Mouse (Mus musculus) CH12.LX (cell line): Measurements from ENCODE around the gene Prr12. TPM values are rescaled to one million over a fixed set of nuclear protein-coding genes. Genes with fewer than 3 reads are reported as not detected.

ENCODE experiments used
- DNase-seq: peaks from one replicate; pipeline ENCODE4 v3.0.0-alpha.2; 2013; ENCODE audit errors: extremely low read depth
- H3K27ac ChIP-seq: 2 replicates; pipeline ENCODE4 v1.5.1; 2012; ENCODE audit warnings: low read depth, mild to moderate bottlenecking, control low read depth, moderate library complexity; ENCODE audit not compliant: insufficient read depth
- H3K27me3 ChIP-seq: replicated peaks from 2 replicates; pipeline ENCODE3; 2012; ENCODE audit warnings: inconsistent platforms
- H3K36me3 ChIP-seq, 2 experiments: replicated peaks in 1 of 2; 2 replicates each; pipeline versions ENCODE3 to v1.6.1; 2012; ENCODE audit warnings: inconsistent platforms in 1 of 2, low read length in 1 of 2, mild to moderate bottlenecking in 1 of 2, mixed read lengths in 1 of 2, moderate library complexity in 1 of 2; ENCODE audit not compliant: control insufficient read depth in 1 of 2, insufficient read depth in 1 of 2
- H3K4me1 ChIP-seq, 2 experiments: 2 replicates each; pipeline ENCODE4 v1.6.1; 2012; ENCODE audit warnings: inconsistent platforms in 1 of 2, moderate library complexity in 1 of 2; ENCODE audit not compliant: insufficient read depth in 2 of 2, control insufficient read depth in 1 of 2
- H3K4me2 ChIP-seq: 2 replicates; pipeline ENCODE4 v1.6.1; 2012; ENCODE audit warnings: low read depth, mild to moderate bottlenecking, control low read depth; ENCODE audit not compliant: poor library complexity, insufficient read depth, severe bottlenecking
- H3K4me3 ChIP-seq, 3 experiments: fragments of 150-350 bp in 1 of 3; sonication (generic) in 1 of 3; replicated peaks in 1 of 3; 2 replicates each; pipeline versions ENCODE3 to v1.5.1; 2011 to 2012; ENCODE audit warnings: low read depth in 2 of 3, low read length in 2 of 3, mild to moderate bottlenecking in 2 of 3, moderate library complexity in 2 of 3, control low read depth in 1 of 3, improper control_type of control experiment in 1 of 3, inconsistent platforms in 1 of 3, mixed read lengths in 1 of 3; ENCODE audit not compliant: poor library complexity in 1 of 3
- H3K79me2 ChIP-seq: replicated peaks from 2 replicates; pipeline ENCODE4 v1.6.1; 2012; ENCODE audit warnings: mild to moderate bottlenecking, moderate library complexity; ENCODE audit not compliant: control insufficient read depth, poor library complexity, insufficient read depth, severe bottlenecking; ENCODE audit errors: extremely low read depth
- H3K9ac ChIP-seq: 2 replicates; pipeline ENCODE4 v1.6.1; 2012; ENCODE audit warnings: low read depth, mild to moderate bottlenecking, control low read depth, moderate library complexity; ENCODE audit not compliant: insufficient read depth
- H3K9me3 ChIP-seq: replicated peaks from 2 replicates; pipeline ENCODE3; 2012; ENCODE audit warnings: low read length, inconsistent platforms, mixed read lengths
- BHLHE40 ChIP-seq: IDR thresholded peaks from 2 replicates; pipeline ENCODE4 v1.6.1; 2011; ENCODE audit warnings: mild to moderate bottlenecking, low read depth, low read length, improper control_type of control experiment
- CHD1 ChIP-seq: IDR thresholded peaks from 2 replicates; pipeline ENCODE4 v1.6.1; 2012; ENCODE audit warnings: low read depth, low read length, improper control_type of control experiment, inconsistent platforms
- CTCF ChIP-seq, 2 experiments: IDR thresholded peaks in 1 of 2; conservative IDR thresholded peaks in 1 of 2; 2 replicates each; pipeline ENCODE4 v1.5.1; 2011 to 2012; ENCODE audit warnings: low read depth in 2 of 2, low read length in 2 of 2, improper control_type of control experiment in 1 of 2, inconsistent platforms in 1 of 2, mild to moderate bottlenecking in 1 of 2, moderate library complexity in 1 of 2
- E2F4 ChIP-seq: IDR thresholded peaks from 2 replicates; pipeline ENCODE4 v1.6.1; 2011; ENCODE audit warnings: low read depth, low read length, improper control_type of control experiment; ENCODE audit not compliant: insufficient replicate concordance
- ELF1 ChIP-seq: IDR thresholded peaks from 2 replicates; pipeline ENCODE4 v1.6.1; 2014; ENCODE audit warnings: low read depth, mild to moderate bottlenecking, inconsistent platforms, low read length, improper control_type of control experiment
- EP300 ChIP-seq: IDR thresholded peaks from 2 replicates; pipeline ENCODE4 v1.6.1; 2011; ENCODE audit warnings: low read length, improper control_type of control experiment
- ETS1 ChIP-seq: conservative IDR thresholded peaks from 2 replicates; pipeline ENCODE4 v1.6.1; 2012; ENCODE audit warnings: low read depth, mild to moderate bottlenecking, inconsistent platforms, low read length, improper control_type of control experiment, moderate library complexity
- GABPA ChIP-seq: IDR thresholded peaks from 2 replicates; pipeline ENCODE4 v1.6.1; 2012; ENCODE audit warnings: low read depth, low read length, improper control_type of control experiment, inconsistent platforms; ENCODE audit not compliant: insufficient replicate concordance
- HCFC1 ChIP-seq: IDR thresholded peaks from 2 replicates; pipeline ENCODE4 v1.6.1; 2012; ENCODE audit warnings: low read depth, mild to moderate bottlenecking, inconsistent platforms, low read length, improper control_type of control experiment
- IRF4 ChIP-seq: IDR thresholded peaks from 2 replicates; pipeline ENCODE4 v1.6.1; 2014; ENCODE audit warnings: low read depth, mild to moderate bottlenecking, inconsistent platforms, low read length, improper control_type of control experiment
- JUND ChIP-seq: conservative IDR thresholded peaks from 2 replicates; pipeline ENCODE4 v1.6.1; 2011; ENCODE audit warnings: low read depth, low read length, improper control_type of control experiment
- KAT2A ChIP-seq: IDR thresholded peaks from 2 replicates; pipeline ENCODE4 v1.6.1; 2012; ENCODE audit warnings: low read length, improper control_type of control experiment, inconsistent platforms; ENCODE audit not compliant: insufficient replicate concordance
- MEF2A ChIP-seq: IDR thresholded peaks from 2 replicates; pipeline ENCODE4 v1.6.1; 2014; ENCODE audit warnings: low read depth, mild to moderate bottlenecking, inconsistent platforms, low read length, improper control_type of control experiment, borderline replicate concordance
- MYC ChIP-seq: IDR thresholded peaks from 2 replicates; pipeline ENCODE4 v1.6.1; 2011; ENCODE audit warnings: low read depth, mild to moderate bottlenecking, improper control_type of control experiment, low read length
- NELFE ChIP-seq: IDR thresholded peaks from 2 replicates; pipeline ENCODE4 v1.6.1; 2011; ENCODE audit warnings: low read depth, low read length, improper control_type of control experiment
- PAX5 ChIP-seq: IDR thresholded peaks from 2 replicates; pipeline ENCODE4 v1.6.1; 2012; ENCODE audit warnings: low read length, inconsistent platforms, mixed read lengths
- POLR2A ChIP-seq: IDR thresholded peaks from 2 replicates; pipeline ENCODE4 v1.6.1; 2011; ENCODE audit warnings: low read depth, mild to moderate bottlenecking, improper control_type of control experiment, low read length
- POLR2AphosphoS2 ChIP-seq: IDR thresholded peaks from 2 replicates; pipeline ENCODE4 v1.6.1; 2011; ENCODE audit warnings: low read depth, low read length, improper control_type of control experiment
- SIN3A ChIP-seq: IDR thresholded peaks from 2 replicates; pipeline ENCODE4 v1.6.1; 2012; ENCODE audit warnings: low read length, improper control_type of control experiment, inconsistent platforms
- SMC3 ChIP-seq: IDR thresholded peaks from 2 replicates; pipeline ENCODE4 v1.6.1; 2011; ENCODE audit warnings: low read depth, low read length, improper control_type of control experiment
- TBP ChIP-seq: conservative IDR thresholded peaks from 2 replicates; pipeline ENCODE4 v1.6.1; 2011; ENCODE audit warnings: low read depth, low read length, improper control_type of control experiment
- UBTF ChIP-seq: IDR thresholded peaks from 2 replicates; pipeline ENCODE4 v1.6.1; 2012; ENCODE audit warnings: low read depth, mild to moderate bottlenecking, inconsistent platforms, low read length, improper control_type of control experiment, moderate library complexity
- USF1 ChIP-seq: IDR thresholded peaks from 2 replicates; pipeline ENCODE4 v1.6.1; 2014; ENCODE audit warnings: low read depth, mild to moderate bottlenecking, inconsistent platforms, low read length, improper control_type of control experiment
- USF2 ChIP-seq: conservative IDR thresholded peaks from 2 replicates; pipeline ENCODE4 v1.6.1; 2011; ENCODE audit warnings: low read depth, low read length, improper control_type of control experiment
- ZKSCAN1 ChIP-seq: IDR thresholded peaks from 2 replicates; pipeline ENCODE4 v1.6.1; 2012; ENCODE audit warnings: low read depth, inconsistent platforms, low read length, improper control_type of control experiment, borderline replicate concordance
- dilution Hi-C: fragments of 300-500 bp; cut with MboI; formaldehyde crosslinking; loops from 2 replicates; pipeline ENCODE4 v1.14.3; 2020; ENCODE audit warnings: low sequenced_read_pairs; ENCODE audit not compliant: extremely low pct_unique_long_range_greater_than_20kb, extremely low pct_ligation_motif_present
- in situ Hi-C: fragments of 300-500 bp; cut with MboI; formaldehyde crosslinking; loops from 3 replicates; pipeline ENCODE4 v1.14.3; 2019; ENCODE audit warnings: low sequenced_read_pairs, low pct_ligation_motif_present, low pct_unique_long_range_greater_than_20kb, mixed read lengths
- polyA plus RNA-seq: library from polyadenylated mRNA; unstranded; fragments of >175 nt; gene quantifications from 2 replicates; pipeline ENCODE4 v1.2.1, GENCODE M21; 2012; ENCODE audit warnings: low read depth; ENCODE audit not compliant: insufficient read length
- total RNA-seq, 2 experiments: library from RNA; depleted of rRNA; stranded (reverse); fragments of 300-350 nt in 1 of 2; fragments of >200 nt in 1 of 2; gene quantifications; 2 replicates each; pipeline ENCODE4 v1.2.3; 2012 to 2014

Prr12 gene
- total and polyA plus RNA-seq, 3 experiments, result 1.2 to 20.5 (median 6.5) TPM

DNA sequence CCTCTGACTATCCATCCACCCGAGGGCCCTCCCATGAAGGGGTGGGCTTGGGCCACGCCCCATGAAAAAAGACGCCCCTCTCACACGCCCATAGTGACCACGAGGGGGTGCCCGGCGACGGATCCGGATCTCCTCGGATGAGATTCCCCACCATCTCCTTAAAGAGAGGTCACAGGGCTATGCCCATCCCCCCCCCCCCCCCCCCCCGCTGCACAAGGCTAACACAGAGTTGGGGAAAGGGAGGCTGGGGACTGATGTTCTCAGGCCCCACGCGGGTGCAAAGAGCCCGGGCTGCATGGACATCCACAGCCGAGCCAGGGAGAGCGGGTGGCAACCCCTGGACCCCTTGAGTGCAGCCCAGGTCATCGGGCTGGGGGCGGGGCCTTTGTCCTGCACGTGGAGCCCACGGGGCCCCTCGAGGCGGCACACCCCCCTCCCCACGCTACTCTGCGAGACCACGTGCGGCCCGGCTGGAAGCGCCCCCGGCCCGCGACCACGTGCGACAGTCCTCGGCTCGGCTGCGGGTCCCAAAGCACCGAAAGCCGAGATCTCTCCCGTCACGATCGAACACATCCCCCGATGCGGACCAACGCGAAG lies 67.0 kb downstream of the Prr12 start (continued):
- TF ChIP-seq SMC3 (no peak), UBTF (no peak), USF1 (0 out of 2 replicates have a peak, but pooled peaks have one; percentile 2), NELFE (no peak), SIN3A (peak; percentile 94), MEF2A (peak; percentile 45; the same call in 1 of the 2 replicates), BHLHE40 (peak; percentile 72), ELF1 (no peak), POLR2AphosphoS2 (no peak), ZKSCAN1 (no peak), HCFC1 (no peak), JUND (no peak), GABPA (no peak), CHD1 (no peak; the same call in 1 of the 2 replicates), MYC (peak; percentile 87), TBP (no peak), PAX5 (no peak)

DNA sequence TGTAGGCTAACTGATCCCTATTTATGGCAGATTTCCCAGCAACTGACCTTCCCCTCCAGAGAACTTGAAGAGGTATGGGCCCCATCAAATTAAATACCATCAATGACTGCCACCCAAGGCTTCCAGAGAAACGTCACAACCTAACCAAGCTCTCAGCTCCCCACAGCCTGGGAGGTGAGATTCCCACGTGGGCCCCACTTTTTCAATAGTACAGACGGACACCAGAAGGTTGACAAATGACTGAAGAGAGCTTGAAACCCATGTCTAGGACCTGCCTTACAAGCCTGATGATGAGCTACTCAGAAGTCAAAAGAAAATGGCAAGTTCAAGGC lies 67.9 kb downstream of the Prr12 start:
- H3K4me1 ChIP-seq, result peaks cover 12 to 37% of the 10 kb centered on the region in 2 experiments
- TF ChIP-seq HCFC1, result no peak
- no peak for TF ChIP-seq ELF1
- TF ChIP-seq UBTF, result no peak
- no peak for TF ChIP-seq ETS1
- TF ChIP-seq PAX5, result no peak
- no peak for TF ChIP-seq USF1
- no peak for TF ChIP-seq CTCF (conservative IDR thresholded peaks at IDR 0.05 in 1 of 2, IDR thresholded peaks at IDR 0.05 in 1 of 2; ENCODE audit: low read depth in 2 of 2, low read length in 2 of 2)
- TF ChIP-seq KAT2A, result no peak
- no peak for TF ChIP-seq E2F4
- no peak for TF ChIP-seq USF2
- TF ChIP-seq JUND, result no peak
- no peak for TF ChIP-seq POLR2A
- no peak for TF ChIP-seq IRF4
- no peak for TF ChIP-seq EP300
- TF ChIP-seq CHD1, result no peak
- peaks cover 55% of the 10 kb centered on the region for H3K79me2 ChIP-seq
- no peaks in the 10 kb centered on the region for H3K27me3 ChIP-seq
- in situ Hi-C loops (loop anchor here (5.0 kb wide), 1 partner anchor 63 kb away; no protein-coding TSS in a partner anchor), dilution Hi-C loops (no loop called here)
- H3K36me3 ChIP-seq, result peaks cover 26 to 53% of the 10 kb centered on the region in 2 experiments
- H3K9ac ChIP-seq, result peak overlapping the region; percentile 92; the same call in 1 of the 2 replicates
- H3K27ac ChIP-seq, result no peak overlapping the region
- DNase-seq, result no peak
- peak overlapping the region; percentile 60 for H3K4me2 ChIP-seq
- no peaks in the 10 kb centered on the region for H3K9me3 ChIP-seq
- peak overlapping the region in 2 of 3 experiments; percentile 87 to 99 for H3K4me3 ChIP-seq
